Mouse (Mus musculus) neural tube, embryonic 13.5 days (tissue): ENCODE results near the gene Cdc14b. TPM values are rescaled to one million over a fixed set of nuclear protein-coding genes. Genes with fewer than 3 reads are reported as not detected.

Experiments used
- ATAC-seq: fragments of 200-750 bp; cut with Nextera tagmentation; 2 replicates; pipeline ENCODE4 v1.8.0; 2017; ENCODE audit warnings: low read depth, mild to moderate bottlenecking, moderate TSS enrichment, moderate library complexity
- H3K27ac ChIP-seq: fragments of 300-500 bp; sonication (generic); replicated peaks from 2 replicates; pipeline ENCODE4 v1.5.1; 2015; ENCODE audit warnings: moderate library complexity, mild to moderate bottlenecking, inconsistent platforms
- H3K27me3 ChIP-seq: fragments of 300-500 bp; sonication (generic); 2 replicates; pipeline ENCODE4 v1.6.1; 2015; ENCODE audit warnings: mild to moderate bottlenecking, inconsistent platforms
- H3K36me3 ChIP-seq: fragments of 300-500 bp; sonication (generic); 2 replicates; pipeline ENCODE4 v1.6.1; 2015; ENCODE audit warnings: mild to moderate bottlenecking, inconsistent platforms
- H3K4me1 ChIP-seq: fragments of 300-500 bp; sonication (generic); replicated peaks from 2 replicates; pipeline ENCODE4 v1.6.1; 2015; ENCODE audit warnings: inconsistent platforms
- H3K4me2 ChIP-seq: fragments of 300-500 bp; sonication (generic); 2 replicates; pipeline ENCODE4 v1.6.1; 2015; ENCODE audit warnings: inconsistent platforms, mild to moderate bottlenecking, moderate library complexity
- H3K4me3 ChIP-seq: fragments of 300-500 bp; sonication (generic); 2 replicates; pipeline ENCODE4 v1.5.1; 2015; ENCODE audit warnings: mild to moderate bottlenecking, inconsistent platforms
- H3K9ac ChIP-seq: fragments of 300-500 bp; sonication (generic); 2 replicates; pipeline ENCODE4 v1.6.1; 2015; ENCODE audit warnings: moderate library complexity, mild to moderate bottlenecking, inconsistent platforms
- H3K9me3 ChIP-seq: fragments of 300-500 bp; sonication (generic); 2 replicates; pipeline ENCODE4 v1.6.1; 2016; ENCODE audit warnings: inconsistent platforms
- WGBS: fragments of 180-500 bp; shearing (Covaris S2); methylation state at CpG from one replicate; pipeline ENCODE4 v1.1.7; 2015; 5-methylcytosine and 5-hydroxymethylcytosine counted together
- polyA plus RNA-seq: library from polyadenylated mRNA; unstranded; fragments of >200 nt; fragmentation: Nextera tagmentation; extraction: Ambion mirVana; gene quantifications from 2 replicates; pipeline ENCODE4 v1.2.1, GENCODE M21; 2015

Gene Cdc14b
- polyA plus RNA-seq, 1 experiment from 2014 or later = 3.4 TPM

DNA sequence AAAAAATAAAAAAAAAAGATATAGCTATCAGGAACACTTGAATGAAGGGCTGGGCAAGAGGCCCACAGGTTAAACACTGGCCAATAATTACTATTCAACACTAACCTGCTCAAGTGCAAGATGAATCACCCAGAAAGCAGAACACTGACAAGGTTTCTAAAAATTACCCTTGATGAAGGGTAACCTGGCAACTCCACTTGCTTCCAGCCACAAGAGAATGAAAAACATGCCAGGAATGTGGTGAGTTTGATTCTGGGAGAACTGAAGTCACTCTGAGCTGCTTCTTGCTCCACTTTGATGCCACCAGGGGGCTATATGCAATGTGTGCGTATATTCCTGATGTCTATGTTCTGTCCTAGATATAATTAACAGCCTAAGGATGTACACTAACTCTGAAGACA, 119.9 kb downstream of the Cdc14b start:
- peaks cover 10% of the 10 kb centered on the region for H3K4me1 ChIP-seq
- no peak overlapping the region for H3K27ac ChIP-seq
- H3K9ac ChIP-seq = no peak overlapping the region
- no peaks in the 10 kb centered on the region for H3K9me3 ChIP-seq
- no peak for ATAC-seq
- H3K27me3 ChIP-seq = no peaks in the 10 kb centered on the region; the same call in 1 of the 2 replicates
- H3K36me3 ChIP-seq = no peaks in the 10 kb centered on the region
- no peak overlapping the region for H3K4me3 ChIP-seq
- WGBS = 10% methylated on average over 1 of the region's 1 CpGs
- no peak overlapping the region for H3K4me2 ChIP-seq

DNA sequence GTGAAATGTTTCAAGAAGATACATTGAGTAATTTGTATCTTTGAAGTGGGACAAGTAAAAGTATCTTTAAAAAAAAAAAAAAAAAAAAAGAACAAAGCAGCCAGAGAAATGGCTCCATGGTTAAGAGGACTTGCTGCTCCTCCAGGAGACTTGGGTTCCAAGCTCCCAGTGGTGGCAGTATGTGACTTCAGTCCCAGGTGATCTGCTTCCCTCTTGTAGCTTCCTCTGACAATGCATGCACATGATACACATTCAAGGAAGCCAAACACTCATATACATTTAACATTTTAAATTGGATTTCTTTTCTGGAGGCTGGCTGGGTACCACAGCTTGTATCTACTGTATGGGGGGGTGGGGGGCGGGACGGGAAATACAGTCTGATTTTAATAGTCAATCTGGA, 120.4 kb downstream of the Cdc14b start:
- 72% methylated on average over 2 of the region's 2 CpGs for WGBS
- Histone ChIP-seq H3K4me2 (no peak overlapping the region), H3K9ac (no peak overlapping the region), H3K36me3 (no peaks in the 10 kb centered on the region), H3K27me3 (no peaks in the 10 kb centered on the region; the same call in 1 of the 2 replicates), H3K4me1 (peaks cover 13% of the 10 kb centered on the region), H3K4me3 (no peak overlapping the region), H3K27ac (no peak overlapping the region), H3K9me3 (no peaks in the 10 kb centered on the region)
- ATAC-seq = no peak

DNA sequence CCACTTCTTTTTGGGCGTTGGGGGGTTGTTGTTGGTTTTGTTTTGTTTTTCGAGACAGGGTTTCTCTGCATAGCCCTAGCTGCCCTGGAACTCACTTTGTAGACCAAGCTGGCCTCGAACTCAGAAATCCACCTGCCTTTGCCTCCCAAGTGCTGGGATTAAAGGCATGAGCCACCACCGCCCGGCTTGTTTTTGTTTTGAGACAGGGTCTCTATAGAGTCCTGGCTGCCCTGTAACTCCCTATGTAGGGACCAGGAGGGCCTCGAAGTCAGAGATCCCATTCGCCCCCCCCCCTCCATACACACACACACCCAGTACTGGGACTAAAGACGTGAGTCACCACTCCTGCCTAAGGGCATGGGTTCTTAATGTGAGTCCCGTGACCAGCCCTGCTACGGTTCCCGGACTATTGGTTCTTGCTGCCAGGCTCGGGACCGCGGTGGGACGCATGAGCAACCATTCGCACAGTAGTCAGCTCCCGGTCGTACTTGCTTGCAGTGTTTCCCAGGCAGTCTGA, 121.3 kb downstream of the Cdc14b start:
- Histone ChIP-seq H3K4me3 (peak overlapping the region; percentile 81), H3K4me2 (peak overlapping the region; percentile 93), H3K9me3 (no peaks in the 10 kb centered on the region), H3K9ac (peak overlapping the region; percentile 52; the same call in 1 of the 2 replicates), H3K27ac (no peak overlapping the region), H3K27me3 (no peaks in the 10 kb centered on the region; the same call in 1 of the 2 replicates), H3K36me3 (no peaks in the 10 kb centered on the region), H3K4me1 (peaks cover 13% of the 10 kb centered on the region)
- WGBS = 1% methylated on average over 18 of the region's 18 CpGs
- peak; percentile 36 for ATAC-seq

DNA sequence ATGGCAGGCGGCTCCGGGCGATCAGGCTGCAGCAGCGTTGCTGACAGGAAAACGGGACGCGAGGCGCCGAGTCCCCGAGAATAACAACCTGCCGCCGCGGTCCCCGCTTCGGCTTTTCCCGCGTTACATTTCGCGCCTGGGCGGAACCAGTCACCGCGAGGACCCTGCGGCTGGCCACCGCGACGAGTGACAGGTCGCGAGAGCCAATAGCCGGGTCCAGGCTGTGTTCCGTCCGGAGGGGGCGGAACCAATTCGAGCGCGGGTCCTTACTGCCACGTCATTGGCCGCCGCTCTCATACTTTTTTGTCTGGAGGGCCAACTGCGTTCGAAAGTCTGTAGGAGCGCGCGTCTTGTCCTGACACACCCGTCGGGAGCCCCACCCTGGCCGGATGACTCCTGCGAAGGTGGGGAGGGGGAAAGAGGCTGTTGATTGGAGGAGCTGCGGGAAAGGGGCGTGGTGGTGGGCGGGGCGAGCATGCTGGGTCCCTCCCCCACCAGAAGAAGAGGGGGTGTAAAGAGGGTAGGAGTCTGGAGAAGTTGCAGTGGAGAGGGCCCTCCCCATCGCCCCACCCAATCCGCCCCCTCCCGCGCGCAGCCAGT, 121.9 kb downstream of the Cdc14b start, which contains the start of gene Zfp367:
Gene Zfp367 (minus strand): TSS at position 120 of the 600 bp plus-strand sequence.
- H3K27me3 ChIP-seq = no peaks in the 10 kb centered on the region; the same call in 1 of the 2 replicates
- peaks cover 13% of the 10 kb centered on the region for H3K4me1 ChIP-seq
- no peaks in the 10 kb centered on the region for H3K9me3 ChIP-seq
- no peaks in the 10 kb centered on the region for H3K36me3 ChIP-seq
- H3K4me2 ChIP-seq = peak within 1 kb of the TSS; percentile 93
- peak within 1 kb of the TSS; percentile 79 for H3K9ac ChIP-seq
- WGBS = under 1% methylated on average over 56 of the region's 56 CpGs
- peak; percentile 99 for ATAC-seq
- peak within 1 kb of the TSS; percentile 81 for H3K4me3 ChIP-seq
- H3K27ac ChIP-seq = peak within 1 kb of the TSS; percentile 73

DNA sequence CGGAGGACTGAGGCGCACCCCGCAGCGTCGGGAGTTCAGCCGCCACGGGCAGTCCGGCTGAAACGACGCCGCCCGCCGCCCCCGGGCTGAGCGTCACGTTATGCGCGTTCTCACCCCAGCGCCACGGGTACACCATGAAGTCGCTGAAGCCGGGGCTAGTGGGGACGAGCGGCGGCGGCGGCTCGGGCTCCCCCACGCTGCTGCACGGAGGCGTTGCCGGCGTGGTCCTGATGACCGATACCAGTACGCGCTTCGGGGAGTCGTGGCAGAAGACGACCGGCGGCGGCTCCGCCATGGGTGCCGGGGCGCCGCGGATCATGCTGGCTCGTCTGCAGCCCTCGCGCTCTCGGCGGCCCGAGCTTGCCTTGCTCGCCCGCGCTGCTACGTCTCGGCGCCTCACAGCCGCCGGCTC, 122.4 kb downstream of the Cdc14b start:
- Histone ChIP-seq H3K4me2 (peak overlapping the region; percentile 93), H3K4me1 (peaks cover 13% of the 10 kb centered on the region), H3K36me3 (no peaks in the 10 kb centered on the region), H3K27ac (peak overlapping the region; percentile 73), H3K9me3 (no peaks in the 10 kb centered on the region), H3K9ac (peak overlapping the region; percentile 79), H3K27me3 (no peaks in the 10 kb centered on the region), H3K4me3 (peak overlapping the region; percentile 81)
- under 1% methylated on average over 61 of the region's 61 CpGs for WGBS
- ATAC-seq = peak; percentile 70

DNA sequence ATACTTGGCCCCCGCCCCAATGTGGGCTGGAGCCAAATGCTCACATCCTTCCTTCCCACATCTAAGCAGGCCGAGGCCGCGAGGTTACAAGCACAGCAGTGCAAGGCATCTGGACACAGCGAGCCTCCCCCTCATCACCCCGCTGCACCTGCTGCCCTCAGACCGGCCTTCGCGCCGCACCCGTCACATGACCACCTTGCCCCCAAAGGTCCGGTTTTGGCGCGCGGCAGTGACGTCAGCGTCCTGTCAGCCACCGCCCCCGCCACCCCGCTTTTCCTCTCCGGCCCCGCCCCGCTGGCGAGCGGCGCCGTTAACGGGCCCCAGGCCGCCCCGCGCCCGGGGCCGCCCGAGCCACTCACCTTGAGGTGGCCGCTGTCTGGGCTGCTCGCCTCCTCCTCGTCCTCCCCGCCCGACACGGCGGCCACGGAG, 122.8 kb downstream of the Cdc14b start:
- Histone ChIP-seq H3K9ac (peak overlapping the region; percentile 79), H3K4me3 (peak overlapping the region; percentile 81), H3K36me3 (no peaks in the 10 kb centered on the region), H3K27ac (peak overlapping the region; percentile 73), H3K4me1 (peaks cover 13% of the 10 kb centered on the region), H3K9me3 (no peaks in the 10 kb centered on the region), H3K4me2 (peak overlapping the region; percentile 93), H3K27me3 (no peaks in the 10 kb centered on the region)
- WGBS = under 1% methylated on average over 41 of the region's 42 CpGs
- peak; percentile 41 for ATAC-seq

DNA sequence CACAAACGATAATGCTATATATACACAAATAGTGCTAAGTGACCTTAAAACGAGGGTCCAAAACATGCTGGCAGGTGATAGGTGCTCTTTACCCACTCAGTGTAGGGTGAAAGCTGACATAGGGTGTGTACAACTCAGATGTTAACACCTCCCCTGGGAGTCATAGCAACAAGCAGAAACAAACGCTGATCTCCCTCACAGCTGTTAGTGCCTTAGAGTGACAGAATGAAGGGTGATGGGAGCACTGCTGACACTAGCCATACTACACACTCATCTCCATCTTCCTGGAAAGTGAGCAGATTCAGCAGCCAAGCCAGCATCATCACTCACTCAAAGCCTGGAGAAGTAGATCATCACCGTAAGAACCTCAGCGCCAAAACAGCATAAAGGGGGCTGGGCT, 125.0 kb downstream of the Cdc14b start:
- Histone ChIP-seq H3K4me3 (no peak overlapping the region), H3K9me3 (no peaks in the 10 kb centered on the region), H3K36me3 (no peaks in the 10 kb centered on the region), H3K4me2 (no peak overlapping the region), H3K27ac (no peak overlapping the region), H3K4me1 (peaks cover 13% of the 10 kb centered on the region), H3K9ac (no peak overlapping the region), H3K27me3 (no peaks in the 10 kb centered on the region)
- ATAC-seq = no peak
- WGBS = 71% methylated on average over 5 of the region's 5 CpGs

Other genes with a start within 250 kb of the Cdc14b start
- not detected in 2 replicates for gene Hsd17b3, start 186.1 kb downstream of the Cdc14b start, polyA plus RNA-seq
- gene Slc35d2, start 145.9 kb downstream of the Cdc14b start, polyA plus RNA-seq = 2.5 and 2.6 TPM in 2 replicates
- gene Zfp367, start 122.1 kb downstream of the Cdc14b start, polyA plus RNA-seq = 4.6 and 6.0 TPM in 2 replicates
- gene Habp4, start 113.5 kb downstream of the Cdc14b start, polyA plus RNA-seq = 35.0 and 37.3 TPM in 2 replicates
- 17.8 and 20.9 TPM in 2 replicates for gene Aaed1, start 37.4 kb upstream of the Cdc14b start, polyA plus RNA-seq
- gene Ctsl, start 95.6 kb upstream of the Cdc14b start, polyA plus RNA-seq = 169 and 171 TPM in 2 replicates
- gene Cdk20, start 157.0 kb upstream of the Cdc14b start, polyA plus RNA-seq = 16.9 and 20.7 TPM in 2 replicates
- gene Fam240b, start 222.5 kb upstream of the Cdc14b start, polyA plus RNA-seq = not detected in 2 replicates